Mouse (Mus musculus) ovary, adult 18-20 months (tissue): ENCODE measurements at regions not wholly inside any gene's neighbourhood (a gene's known extent, or its start where the extent isn't known, plus 50 kb on each side); places are given as distances from the start of the nearest gene placed in this dataset.

Experiments used
- DNase-seq: peaks from one replicate; pipeline ENCODE4 v3.0.0; 2022; ENCODE audit warnings: low spot score, mixed read lengths

DNA sequence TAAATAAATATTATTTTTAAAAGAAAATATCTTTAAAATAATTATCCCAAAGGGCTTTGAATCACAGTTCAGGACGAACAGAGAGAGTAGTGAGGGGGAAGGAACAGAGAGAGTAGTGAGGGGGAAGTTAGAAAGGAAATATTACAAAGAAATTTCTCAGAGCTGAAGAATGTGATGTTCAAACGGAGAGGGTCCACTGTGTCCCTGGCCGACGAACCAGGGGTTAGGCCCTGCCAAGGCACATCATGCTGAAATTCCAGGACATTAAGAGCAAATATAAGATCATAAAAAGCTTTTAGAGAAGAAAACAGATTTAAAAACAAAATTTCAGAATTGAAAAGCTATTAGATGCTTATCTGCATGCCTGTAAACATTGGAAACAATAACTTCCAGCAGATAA is 61.6 kb downstream of the Skor1 start:
- DNase-seq, result no peak

DNA sequence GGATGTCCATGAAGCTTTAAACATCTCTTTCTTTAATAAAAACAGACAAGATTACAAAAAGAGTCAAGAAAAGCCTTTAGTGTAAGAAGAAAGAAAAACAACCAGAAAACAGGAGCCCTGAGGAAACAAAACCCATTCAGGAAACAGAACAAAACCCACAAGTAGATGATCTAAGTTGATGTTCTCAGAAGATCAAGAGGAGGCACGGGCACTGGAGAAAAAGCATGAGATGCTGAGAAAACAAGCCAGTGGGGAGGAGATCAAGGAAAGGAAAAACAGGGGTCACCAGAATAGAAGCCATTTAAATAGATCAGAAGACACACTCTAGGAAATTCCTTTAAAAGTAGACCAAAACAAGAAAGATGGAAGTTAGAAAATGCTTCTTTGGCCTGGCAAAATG is 62.1 kb downstream of the Skor1 start:
- no peak for DNase-seq

DNA sequence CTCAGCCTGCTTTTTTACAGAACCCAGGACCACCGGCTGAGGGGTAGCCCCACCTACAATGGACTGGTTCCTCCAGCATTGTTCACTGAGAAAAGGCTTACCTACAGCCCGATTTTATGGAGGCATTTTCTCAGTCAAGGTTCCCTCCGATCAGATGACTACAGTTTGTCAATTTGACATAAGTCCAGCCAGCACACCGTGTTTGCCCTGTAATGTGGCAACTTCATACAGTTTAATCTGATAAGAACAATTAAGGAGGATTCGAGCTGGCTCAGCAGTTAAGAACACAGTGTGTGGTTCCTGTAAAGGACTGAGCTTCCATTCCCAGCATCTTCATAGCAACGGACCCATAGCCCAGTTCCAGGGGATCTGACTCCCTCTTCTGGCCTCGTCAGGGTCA is 65.9 kb downstream of the Skor1 start:
- DNase-seq, result no peak

DNA sequence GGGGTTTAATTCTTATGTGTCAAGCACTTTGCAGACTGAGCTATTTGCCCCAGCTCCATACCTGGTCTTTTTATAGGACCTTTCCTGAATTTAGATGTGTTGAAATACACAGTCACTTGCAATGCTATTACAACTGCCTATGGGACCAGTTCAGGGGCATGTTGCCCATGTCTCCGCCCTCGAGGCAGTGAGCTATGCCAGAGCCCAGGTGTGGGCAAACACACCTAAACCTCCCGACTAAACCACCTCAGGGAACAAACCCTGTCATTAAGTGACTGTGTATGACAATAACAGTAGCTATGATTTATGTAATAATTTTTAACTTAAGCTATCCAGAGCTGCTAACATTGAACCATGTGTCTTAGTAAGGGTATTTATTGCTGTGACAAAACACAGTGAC is 66.5 kb downstream of the Skor1 start:
- no peak for DNase-seq

DNA sequence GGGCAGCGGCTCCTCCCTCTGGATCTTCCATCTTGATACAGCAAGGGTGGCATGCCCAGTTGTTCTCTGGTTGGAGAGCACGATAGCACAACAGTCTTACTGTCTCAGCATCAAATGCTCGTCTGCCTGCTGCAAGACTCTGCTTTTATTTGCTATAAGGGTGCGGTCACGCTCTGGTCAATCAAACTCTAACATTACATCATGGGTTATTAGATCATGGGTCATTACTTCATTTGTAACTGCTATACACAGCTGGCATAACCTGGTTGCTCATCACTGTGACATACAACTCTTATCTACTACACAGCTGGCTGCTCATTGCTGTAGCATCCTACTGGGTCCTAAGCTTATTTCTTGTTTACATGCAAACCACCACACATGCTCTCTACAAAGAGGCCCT is 68.4 kb downstream of the Skor1 start:
- no peak for DNase-seq

DNA sequence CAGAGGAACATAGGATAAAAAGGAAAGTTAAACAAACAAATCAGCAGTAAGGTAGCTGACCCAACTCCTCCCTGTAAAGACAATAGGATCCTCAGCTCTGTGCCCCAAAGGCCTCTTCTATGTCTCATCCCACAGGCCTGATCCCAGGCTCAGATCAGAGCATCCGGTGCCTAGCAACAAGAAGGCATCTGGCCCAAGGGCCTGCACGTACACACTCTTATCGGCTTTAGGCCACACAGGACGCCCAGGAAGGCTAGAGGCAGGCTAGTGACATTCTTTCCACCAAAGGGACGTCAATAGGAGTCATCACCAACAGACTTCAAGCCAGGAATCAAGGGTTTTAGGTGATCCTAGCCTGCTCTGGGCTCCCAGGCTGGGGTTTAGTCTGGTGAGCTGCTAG is 73.5 kb downstream of the Skor1 start:
- DNase-seq, result peak; percentile 13

DNA sequence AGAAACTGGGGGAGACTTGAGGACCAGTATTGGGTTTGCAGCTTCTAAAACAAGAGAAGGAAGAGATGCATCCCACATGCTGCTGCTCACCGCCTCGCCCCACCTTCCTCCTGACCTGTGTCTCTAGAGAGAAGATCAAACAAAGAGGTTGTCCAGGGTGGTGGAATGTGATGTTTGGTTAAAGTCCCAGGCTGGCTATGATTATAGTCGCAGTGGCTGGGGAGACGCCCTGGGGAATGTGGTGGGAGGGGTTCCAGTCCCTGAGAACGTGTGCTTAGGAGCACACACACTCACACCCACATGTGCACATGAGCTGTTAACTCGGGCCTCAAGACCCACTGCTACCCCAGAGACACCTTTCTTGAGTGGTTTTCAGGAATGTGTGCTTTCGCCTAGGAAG is 74.0 kb downstream of the Skor1 start:
- DNase-seq, result no peak

DNA sequence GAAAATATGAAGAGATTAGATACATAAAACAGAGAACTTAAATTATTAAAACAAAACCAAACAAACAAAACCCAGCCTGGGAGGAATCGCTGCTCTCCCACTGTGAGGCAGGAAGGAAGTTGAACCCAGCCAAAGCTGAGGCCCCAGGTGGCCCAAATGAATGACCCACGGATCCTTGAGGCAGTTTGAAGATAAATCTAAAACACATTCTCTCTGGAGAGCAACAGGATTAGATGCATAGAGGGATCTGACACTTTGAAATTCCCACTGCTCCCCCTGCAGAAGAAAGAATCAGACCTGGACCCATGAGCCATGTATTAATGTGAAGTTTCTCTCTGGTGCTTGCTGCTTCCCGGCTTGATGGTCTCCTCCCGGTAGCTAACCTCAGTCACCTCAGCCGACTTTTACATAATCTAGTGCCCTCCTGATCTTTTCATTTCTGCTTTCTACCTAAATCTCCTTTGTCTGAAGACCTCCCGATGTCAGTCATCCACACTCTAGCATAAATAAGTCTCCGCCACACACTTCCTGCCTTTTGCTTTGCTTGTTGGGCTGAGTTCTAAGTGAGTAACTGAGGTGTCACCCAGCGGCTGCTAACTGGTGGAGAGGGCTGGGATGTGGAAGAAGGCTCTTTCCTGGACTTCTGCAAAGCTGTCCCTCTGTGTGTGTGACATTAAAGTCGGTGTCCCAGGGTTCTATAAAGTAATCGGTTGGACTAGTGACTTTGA is 74.6 kb downstream of the Skor1 start:
- no peak for DNase-seq

DNA sequence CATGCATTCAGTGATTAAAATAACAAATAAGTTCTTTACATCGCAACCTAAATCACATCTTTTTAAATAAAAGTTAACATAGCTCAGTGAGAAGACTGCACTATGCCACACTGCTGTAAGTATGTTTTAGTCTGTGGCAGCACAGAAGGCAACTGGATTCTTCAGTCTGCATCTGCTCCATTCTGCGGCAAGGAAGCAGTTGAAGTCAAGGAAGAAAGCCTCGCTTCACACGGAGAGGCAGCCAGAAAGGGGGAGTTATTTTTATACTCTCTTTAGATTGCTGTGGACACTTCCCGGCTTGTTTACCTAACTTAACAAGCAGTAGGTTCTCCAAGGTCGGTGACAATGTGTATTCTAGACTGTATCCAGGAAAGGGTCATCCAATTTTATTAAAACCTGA is 77.7 kb downstream of the Skor1 start:
- DNase-seq, result no peak

DNA sequence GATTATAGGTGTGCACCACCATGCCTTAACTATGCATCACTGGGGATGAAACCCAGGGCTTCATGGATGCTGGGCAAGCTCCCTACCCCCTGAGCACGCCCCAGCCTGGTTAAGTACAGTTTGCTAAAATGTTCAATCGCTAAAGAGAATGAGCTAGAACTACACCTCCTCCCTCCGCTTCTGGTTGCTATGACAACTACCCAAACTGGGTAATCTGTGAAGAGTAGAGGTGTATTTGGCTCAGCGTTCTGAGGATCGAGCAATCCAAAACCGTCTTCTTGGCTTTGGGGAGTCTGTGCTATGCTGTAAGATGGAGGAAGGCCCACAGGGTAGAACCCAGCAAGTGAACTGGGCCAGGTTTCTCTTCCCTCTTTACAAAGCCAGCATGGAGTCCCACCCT is 78.8 kb downstream of the Skor1 start:
- no peak for DNase-seq

DNA sequence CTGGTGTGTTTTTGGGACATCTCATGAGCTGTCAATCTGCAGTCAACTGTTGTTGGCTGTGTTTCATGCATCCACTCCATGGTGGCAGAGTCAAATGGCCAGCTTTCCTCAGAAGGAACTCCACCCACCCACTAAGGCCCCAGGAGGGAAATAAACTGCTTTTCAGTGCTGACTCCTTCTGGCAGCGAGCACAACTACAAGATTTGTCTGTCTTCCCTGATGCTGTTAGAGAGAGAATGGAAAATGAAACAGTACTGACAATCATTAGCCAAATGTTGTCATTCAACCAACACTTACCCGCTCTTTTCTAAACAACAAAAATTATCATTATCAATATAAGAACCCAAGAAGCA is 79.3 kb upstream of the Pias1 start:
- DNase-seq, result no peak

DNA sequence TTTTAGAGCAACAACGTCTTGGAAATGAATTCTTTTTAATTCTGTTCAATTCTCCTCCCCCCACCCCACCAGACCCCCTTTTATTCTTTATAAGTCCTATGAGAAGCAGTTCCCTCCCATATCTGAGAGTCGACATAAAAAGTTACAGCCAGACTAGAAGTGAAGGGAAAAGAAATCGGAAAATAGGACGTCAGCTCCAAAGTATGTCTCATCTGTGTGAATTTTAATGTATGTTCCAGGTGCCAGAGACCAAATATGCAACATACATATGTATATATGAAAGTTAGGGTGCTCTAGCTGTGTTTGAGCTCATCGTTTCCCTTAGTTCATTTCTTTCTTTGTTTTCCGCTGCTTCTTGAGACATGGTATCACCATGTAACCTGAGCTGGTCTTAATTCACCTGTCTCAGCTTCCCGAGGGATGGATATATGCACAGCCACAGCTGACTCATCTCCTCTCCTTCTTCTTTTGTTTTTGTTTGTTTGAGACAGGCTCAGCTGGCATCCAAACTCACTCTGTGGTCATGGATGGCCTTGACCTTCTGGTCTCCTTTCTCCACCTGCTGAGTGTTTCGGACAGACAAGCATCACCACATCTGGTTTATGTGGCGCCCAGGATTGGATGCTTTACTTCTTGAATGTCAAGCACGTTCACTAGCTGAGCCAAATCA is 78.8 kb upstream of the Pias1 start:
- DNase-seq, result no peak

DNA sequence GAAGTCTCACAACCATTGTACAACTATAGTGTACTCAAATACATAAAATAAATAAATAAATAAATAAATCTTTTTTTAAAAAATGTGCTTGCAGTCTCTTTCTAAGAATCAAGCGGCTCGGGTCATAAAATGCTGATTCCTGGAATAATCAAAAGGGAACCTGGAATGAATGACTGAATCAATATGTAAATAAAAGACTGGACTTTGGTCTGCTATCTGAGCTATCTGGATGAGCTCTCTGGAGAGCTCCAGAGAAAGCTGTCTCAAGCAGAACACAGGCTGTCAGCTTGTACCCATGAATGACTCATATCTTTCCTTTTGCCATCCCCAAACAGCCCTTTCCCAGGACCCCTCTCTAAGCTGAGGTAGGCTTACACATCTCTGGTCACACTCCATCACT is 75.8 kb upstream of the Pias1 start:
- DNase-seq, result no peak

DNA sequence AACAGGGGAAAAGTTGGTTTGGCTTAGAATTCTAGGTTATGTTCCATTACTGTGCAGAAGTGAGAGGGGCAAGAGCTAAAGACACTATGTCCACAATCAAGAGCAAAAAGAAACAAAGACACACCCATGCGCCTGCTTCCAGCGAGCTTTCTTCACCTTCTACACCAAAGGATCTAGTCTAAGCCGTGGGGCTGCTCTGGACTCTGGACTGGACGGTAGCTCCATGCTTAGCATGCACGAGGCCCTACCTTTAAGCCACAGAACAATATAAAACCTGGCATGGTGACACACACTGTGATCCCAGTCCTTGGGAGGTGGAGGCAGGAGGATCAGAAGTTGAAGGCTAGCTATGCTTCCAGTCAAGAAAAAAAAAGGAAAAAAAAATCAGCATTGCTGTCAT is 73.0 kb upstream of the Pias1 start:
- no peak for DNase-seq

DNA sequence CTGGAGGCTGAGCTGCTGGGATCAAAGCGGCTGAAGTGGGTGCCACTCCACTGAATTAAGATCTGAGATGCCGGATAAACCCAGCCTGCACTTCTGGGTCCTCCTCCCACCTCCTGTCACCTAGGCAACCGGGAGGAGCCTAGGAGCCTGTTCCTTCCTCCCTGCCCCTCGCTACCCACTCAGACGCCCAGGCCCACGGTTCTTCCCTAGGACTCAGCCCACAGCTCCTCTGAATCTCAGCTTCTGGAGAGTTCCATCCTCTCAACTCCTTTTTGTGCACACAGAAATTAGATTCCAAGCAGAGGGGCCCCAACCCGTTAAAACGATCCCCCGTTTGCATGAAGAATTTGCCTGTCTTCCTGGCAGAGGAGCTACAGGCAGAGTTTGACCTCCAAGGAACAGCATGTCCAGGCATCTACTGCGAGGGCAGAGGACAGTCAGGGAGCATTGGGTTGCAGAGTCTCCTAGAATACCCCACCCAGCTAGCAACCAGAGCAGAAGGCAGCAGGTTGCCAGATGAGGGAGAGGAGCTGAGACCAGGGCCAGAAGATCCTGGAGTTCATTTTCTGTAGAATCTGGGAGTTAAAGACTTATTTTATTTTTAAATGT is 71.6 kb upstream of the Pias1 start:
- DNase-seq, result peak; percentile 67

DNA sequence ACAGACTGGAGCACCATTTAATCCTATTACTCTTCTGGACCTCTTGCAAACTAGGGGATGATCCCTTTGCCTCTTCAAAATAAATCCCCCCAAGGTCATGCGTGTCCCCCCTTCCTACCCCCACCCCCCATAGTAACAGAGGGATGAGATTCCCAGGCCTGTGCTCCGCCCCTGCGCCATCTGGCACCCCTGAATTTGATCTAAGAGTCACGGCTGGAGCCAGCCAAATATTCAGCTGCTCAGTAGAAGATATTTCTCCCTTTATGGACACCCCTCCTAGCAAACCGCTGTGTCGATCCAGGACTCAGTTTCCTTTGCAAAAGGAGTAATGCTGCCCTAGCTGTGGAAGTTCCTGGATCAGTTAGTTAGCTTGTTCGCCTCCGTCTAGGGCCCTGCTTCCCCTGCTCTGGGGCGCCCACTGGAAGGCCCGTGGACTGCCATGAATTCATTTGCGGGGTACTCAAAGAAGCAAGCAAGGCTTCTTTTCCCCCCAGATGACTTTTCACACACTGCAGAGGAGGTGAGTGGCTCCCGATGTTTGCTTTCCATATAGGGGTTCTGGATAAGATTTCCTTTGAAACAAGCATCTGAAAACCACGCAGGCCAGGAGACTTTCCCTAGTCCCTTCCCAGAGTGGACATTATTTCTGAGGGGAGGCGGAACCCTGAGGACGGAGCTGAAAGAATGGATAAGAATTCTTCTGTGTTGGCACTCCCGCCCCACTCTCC is 70.9 kb upstream of the Pias1 start:
- DNase-seq, result no peak

DNA sequence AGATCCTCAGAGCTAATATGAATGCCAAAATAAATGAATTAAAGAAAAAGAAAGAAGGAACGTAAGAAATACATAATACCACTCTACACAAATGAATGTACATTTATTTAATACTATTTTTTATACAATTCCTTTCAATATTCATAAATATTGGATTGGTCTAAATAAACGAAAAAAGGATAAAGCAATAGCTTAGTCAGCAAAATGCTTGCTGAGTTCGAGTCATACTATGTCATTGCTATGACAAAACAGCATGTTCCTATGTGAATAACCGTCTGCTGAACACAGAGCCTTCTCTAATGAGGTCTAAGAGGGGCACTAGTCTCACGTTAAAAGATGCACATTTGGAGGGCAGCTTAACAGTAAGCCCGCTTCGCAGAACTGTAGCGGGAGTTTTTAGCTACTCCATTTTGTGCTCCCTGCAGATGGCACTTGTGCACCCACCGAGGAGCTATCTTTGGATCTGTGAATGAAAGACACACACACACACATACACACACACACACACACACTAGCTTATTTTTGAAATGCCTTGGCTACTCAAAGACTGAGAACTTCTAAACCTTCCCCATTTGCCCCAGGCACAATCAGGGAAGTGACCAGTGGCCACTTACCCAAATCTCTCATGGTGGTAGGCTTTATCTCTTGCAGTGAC is 69.1 kb upstream of the Pias1 start:
- DNase-seq, result no peak

DNA sequence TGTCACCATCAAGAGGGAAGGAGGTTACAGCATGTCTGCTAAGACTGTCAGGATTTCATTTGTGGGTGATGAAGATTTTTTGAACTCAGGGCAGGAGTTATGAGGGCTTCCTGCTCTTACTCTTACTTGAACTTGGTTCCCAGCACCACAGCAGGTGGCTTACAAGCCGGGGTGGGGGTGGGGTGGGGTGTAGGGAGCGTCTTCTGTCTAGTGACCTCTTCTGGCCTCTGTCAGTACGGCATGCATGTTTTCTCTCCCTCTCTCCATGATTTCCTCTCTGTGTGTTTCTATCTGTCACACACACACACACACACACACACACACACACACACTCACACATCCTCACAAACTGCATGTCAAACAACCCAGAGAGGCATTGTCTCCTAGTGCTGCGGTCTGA is 64.5 kb upstream of the Pias1 start:
- no peak for DNase-seq

DNA sequence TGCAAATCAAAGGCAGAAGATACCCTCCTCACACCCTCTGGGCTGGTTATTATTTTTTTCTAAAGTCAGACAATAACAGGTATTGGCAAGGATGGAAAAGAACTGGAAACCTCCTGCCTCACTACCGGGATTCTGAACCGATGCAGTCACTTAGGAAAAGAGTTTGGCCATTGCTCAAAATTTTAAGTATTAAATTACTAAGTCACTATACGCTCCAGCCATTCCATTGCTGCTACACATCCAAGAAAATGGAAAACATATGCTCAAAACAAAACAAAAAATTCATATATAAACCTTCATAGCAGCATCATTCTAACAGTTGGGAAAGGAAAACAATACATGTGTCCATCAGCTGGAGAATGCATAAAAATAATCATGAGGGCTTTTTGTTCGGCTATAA is 63.9 kb upstream of the Pias1 start:
- no peak for DNase-seq

DNA sequence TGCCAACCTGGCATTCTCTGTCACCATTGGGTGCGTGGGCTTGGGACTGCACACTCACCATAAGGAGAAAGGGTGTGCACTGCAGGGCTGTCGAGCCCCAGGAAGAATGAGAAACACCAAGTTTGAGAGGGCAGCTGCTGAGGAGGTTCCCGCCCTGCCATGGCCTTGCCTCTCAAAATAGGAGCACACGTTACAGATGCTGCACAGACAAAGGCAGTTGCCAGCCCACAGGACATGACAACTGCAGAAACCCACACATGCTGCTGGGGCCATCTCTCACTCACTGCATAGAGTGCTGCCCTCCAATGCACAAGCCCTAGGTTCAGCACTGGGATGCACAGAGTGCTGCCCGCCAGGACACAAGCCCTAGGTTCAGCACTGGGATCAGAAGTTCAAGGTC is 61.6 kb upstream of the Pias1 start:
- no peak for DNase-seq

DNA sequence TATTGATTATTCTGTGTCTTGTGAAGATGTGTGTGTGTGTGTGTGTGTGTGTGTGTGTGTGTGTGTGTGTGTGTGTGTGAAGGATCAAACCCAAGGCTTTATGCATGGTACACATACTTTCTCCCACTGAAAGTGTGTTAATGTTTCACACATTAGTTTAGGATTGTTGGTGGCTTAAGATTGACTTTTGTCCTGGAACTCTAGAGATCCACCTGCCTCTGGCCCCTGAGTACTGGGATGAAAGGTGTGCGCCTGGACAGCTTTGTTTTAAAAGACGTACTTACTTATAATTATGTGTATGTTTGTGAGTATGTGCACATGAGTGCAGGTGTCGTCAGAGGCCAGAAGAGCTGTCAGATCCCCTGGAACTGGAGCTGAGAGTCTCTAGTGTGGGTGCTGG is 59.3 kb upstream of the Pias1 start:
- DNase-seq, result no peak

DNA sequence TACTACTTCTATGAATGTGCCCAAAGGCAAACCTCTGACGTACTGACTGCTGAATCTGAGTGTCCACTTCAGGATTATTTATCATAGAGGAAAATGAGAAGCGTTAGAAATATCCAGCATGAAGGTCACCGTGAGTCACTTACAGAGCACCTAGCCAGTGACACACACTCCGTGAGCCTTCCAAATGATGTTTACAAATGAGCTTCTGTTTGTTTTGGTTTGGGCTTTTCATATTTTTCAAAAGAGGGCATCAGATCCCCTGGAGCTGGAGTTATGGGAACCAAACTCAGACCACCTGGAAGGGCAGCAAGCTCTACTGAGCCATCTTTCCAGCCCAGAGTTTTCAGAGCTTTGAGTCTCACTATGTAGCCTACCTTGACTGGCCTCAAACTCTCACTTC is 57.8 kb upstream of the Pias1 start:
- no peak for DNase-seq

DNA sequence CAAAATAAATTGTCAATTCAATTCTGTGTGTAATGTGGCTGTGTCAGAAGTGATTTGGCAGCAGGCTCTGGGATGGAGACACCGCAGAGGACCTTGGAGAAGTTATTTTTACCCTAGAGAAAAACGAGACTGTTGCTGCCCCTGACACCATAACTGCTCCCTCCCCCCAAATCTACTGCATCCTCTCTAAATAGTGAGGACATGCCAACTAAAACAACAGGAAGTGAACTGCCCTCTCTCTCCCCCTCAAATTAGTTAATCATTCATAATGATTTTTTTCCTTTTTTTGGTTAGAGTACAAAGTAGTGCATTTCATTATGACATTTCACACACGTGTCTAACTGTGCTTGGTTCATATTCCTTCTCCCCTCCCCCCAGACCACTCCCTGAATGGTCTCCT is 55.6 kb upstream of the Pias1 start:
- DNase-seq, result no peak
